In genomic region chr4:89524260-89525200, GRCm38 (mm10) we compare ENCODE assay signal across 8 mouse cellular contexts.
DNase-seq lines count a peak whose midpoint lies in the region; ATAC-seq lines count a peak whose summit lies in the region.

No protein-coding gene starts in this region.

- H3K27ac ChIP-seq in hindbrain, embryonic 15.5 days (replicated peaks): no peak overlapping the region
- no peak overlapping the region for H3K27ac ChIP-seq in macrophage

- peak; percentile 69 for ATAC-seq in hindbrain, embryonic 15.5 days (ENCODE audit: low FRiP score, low read depth)

- H3K79me2 ChIP-seq in macrophage (ENCODE audit: inconsistent target): no peaks in the 10 kb centered on the region

- H3K4me3 ChIP-seq in hindbrain, embryonic 15.5 days: peak overlapping the region; percentile 50
- H3K4me3 ChIP-seq in macrophage (ENCODE audit: inconsistent target): peak overlapping the region; percentile 39

- peak; percentile 84 for DNase-seq in ZHBTc4 (ENCODE audit: low read depth, low spot score)
- DNase-seq in cerebellum, postnatal 36 days: peak; percentile 42 to 64
- DNase-seq in frontal cortex, postnatal 36 days (ENCODE audit: low spot score in 2 of 2): peak; percentile 53 to 62
- DNase-seq in layer of hippocampus, postnatal 36 days: peak; percentile 28 to 48
- DNase-seq in retina, postnatal 7 days (ENCODE audit: low read depth, low spot score): peak; percentile 69
- peak; percentile 19 for DNase-seq in urinary bladder, postnatal 25 days (ENCODE audit: low spot score)

- H3K4me1 ChIP-seq in hindbrain, embryonic 15.5 days (replicated peaks): peaks cover 4% of the 10 kb centered on the region; the same call in 1 of the 2 replicates

- no peaks in the 10 kb centered on the region for H3K9me3 ChIP-seq in hindbrain, embryonic 15.5 days

- peaks cover 38% of the 10 kb centered on the region for H3K27me3 ChIP-seq in hindbrain, embryonic 15.5 days

- no peaks in the 10 kb centered on the region for H3K36me3 ChIP-seq in hindbrain, embryonic 15.5 days
- no peaks in the 10 kb centered on the region for H3K36me3 ChIP-seq in macrophage (ENCODE audit: inconsistent target)

- whole genome bisulfite sequencing in hindbrain, embryonic 15.5 days: under 1% methylated on average over 40 of the region's 40 CpGs
- WGBS in macrophage (ENCODE audit: missing documents): 7% methylated on average over 40 of the region's 40 CpGs

- peak overlapping the region; percentile 43; the same call in 1 of the 2 replicates for H3K9ac ChIP-seq in hindbrain, embryonic 15.5 days

- H3K4me2 ChIP-seq in hindbrain, embryonic 15.5 days: peak overlapping the region; percentile 89

Comparison
In these comparisons a context has a peak if more than half of its experiments do, and no peak if none do; other contexts are left out.
1. DNase-seq: peak in every context shown above with its lines; median percentile 84 in ZHBTc4; 69 in retina, postnatal 7 days; 58 in frontal cortex, postnatal 36 days; 53 in cerebellum, postnatal 36 days; 38 in layer of hippocampus, postnatal 36 days; 19 in urinary bladder, postnatal 25 days.